Mouse (Mus musculus): ENCODE measurements around the gene Gm4724. TPM values are rescaled to one million over a fixed set of nuclear protein-coding genes. Genes with fewer than 3 reads are reported as not detected.
"Not testable (repeated sequence)": the region's sequence is repeated elsewhere in the genome, so short reads cannot be mapped to it uniquely, and the experiment has no call there.

Gene Gm4724
- 8.6 and 8.8 TPM in 2 replicates for polyA plus RNA-seq (2015; fragmentation: Nextera tagmentation; extraction: Ambion mirVana)

DNA sequence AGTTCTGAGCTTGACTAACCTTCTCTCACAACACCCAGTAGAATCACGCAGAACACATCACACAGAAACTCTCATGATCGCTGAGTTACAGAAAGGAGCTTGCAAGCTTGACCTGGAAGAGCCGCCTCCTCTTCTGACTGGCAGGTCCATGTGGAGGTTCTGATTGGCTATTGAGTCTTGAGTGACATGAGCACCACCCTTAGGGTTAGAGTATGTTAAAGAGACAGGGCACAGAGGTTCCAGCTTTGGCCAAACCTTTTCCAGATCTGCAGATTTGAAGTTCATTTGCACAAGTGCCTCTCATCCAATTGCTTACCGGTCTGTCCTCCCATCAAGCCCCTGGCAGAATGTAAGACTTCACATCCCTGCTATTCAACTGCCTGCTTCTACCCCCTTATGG, at the start of gene Gm4724:
Gm4724 (minus strand) TSS at position 101 of the 400 bp plus-strand sequence.
- WGBS, result no CpG with 5 or more reads among the region's 4 CpGs
- H3K4me1 ChIP-seq (replicated peaks); H3K4me3 ChIP-seq (replicated peaks); H3K9me3 ChIP-seq; H3K27ac ChIP-seq; ATAC-seq; H3K27me3 ChIP-seq (replicated peaks); H3K9ac ChIP-seq; H3K4me2 ChIP-seq (replicated peaks); H3K36me3 ChIP-seq: not testable (repeated sequence)

DNA sequence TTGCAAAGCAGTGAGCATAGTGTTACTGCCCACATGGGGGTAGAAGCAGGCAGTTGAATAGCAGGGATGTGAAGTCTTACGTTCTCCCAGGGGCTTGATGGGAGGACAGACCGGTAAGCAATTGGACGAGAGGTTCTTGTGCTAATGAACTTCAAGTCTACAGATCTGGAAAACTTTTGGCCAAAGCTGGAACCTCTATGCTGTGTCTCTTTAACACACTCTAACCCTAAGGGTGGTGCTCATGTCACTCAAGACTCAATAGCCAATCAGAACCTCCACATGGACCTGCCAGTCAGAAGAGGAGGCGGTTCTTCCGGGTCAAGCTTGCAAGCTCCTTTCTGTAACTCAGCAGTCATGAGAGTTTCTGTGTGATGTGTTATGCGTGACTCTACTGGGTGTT, 34.1 kb upstream of the Gm4724 start, which contains the start of gene Zfp965:
Zfp965 (plus strand) TSS at position 301 of the 400 bp plus-strand sequence.
- not testable (repeated sequence) for H3K27ac ChIP-seq; H3K9ac ChIP-seq; H3K4me2 ChIP-seq (replicated peaks); H3K27me3 ChIP-seq (replicated peaks); ATAC-seq; H3K36me3 ChIP-seq; H3K4me3 ChIP-seq (replicated peaks); H3K4me1 ChIP-seq (replicated peaks); H3K9me3 ChIP-seq
- no CpG with 5 or more reads among the region's 6 CpGs for WGBS

Other genes with a start within 250 kb of the Gm4724 start
- 5.4 and 5.8 TPM in 2 replicates for gene Gm14391, start 228.9 kb downstream of the Gm4724 start, polyA plus RNA-seq (2015; fragmentation: Nextera tagmentation; extraction: Ambion mirVana)
- gene Gm14440, start 160.7 kb downstream of the Gm4724 start, polyA plus RNA-seq (2015; fragmentation: Nextera tagmentation; extraction: Ambion mirVana), result 3.1 TPM in 1 of 2 replicates, not detected in the other
- 14.5 and 14.9 TPM in 2 replicates for gene Gm4631, start 97.6 kb downstream of the Gm4724 start, polyA plus RNA-seq (2015; fragmentation: Nextera tagmentation; extraction: Ambion mirVana)
- gene Zfp968, start 63.4 kb downstream of the Gm4724 start, polyA plus RNA-seq (2015; fragmentation: Nextera tagmentation; extraction: Ambion mirVana), result 5.8 and 6.4 TPM in 2 replicates
- gene Zfp965, start 34.2 kb upstream of the Gm4724 start, polyA plus RNA-seq (2015; fragmentation: Nextera tagmentation; extraction: Ambion mirVana), result 7.5 and 7.6 TPM in 2 replicates
- not detected in 2 replicates for gene Gm11007, start 208.2 kb upstream of the Gm4724 start, polyA plus RNA-seq (2015; fragmentation: Nextera tagmentation; extraction: Ambion mirVana)